Mouse (Mus musculus): ENCODE data around the gene Kcnd3.

DNA sequence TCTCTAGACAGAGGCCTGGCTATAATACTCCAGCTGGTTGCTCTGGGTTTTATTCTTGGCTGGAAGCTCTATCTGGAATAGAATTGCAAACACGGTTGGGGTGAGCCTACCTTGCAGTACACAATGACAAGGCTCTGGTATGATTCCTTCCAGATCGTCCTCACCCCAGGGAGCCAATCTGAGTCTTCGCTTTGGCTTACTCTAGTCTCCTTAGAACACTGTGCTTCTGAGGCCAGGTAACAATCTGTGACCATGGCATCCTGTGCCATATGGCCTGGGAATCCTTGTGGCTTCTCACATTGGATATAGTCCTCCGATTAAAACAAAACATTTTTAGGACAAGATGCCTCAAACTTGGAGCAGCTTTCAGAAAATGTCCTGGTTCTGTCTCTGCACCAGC is 40.4 kb upstream of the Kcnd3 start:
- TF ChIP-seq GATA1 (IDR thresholded peaks at IDR 0.05; ENCODE audit: low read length) (no peak), TAL1 (IDR thresholded peaks at IDR 0.05; ENCODE audit: low read length) (no peak)

All from erythroblast, embryonic 14.5 days (primary cell).